Mouse (Mus musculus): ENCODE results near the gene Gsk3a.

The Gsk3a gene

GRCm38 (mm10) chr7:25221102-25221883, 16.4 kb downstream of the Gsk3a start, which contains the start of gene Zfp526:
Zfp526 (plus strand) TSS chr7:25221425.
- peak; percentile 99 for DNase-seq (ENCODE audit: low spot score)

GRCm38 (mm10) chr7:25220457-25221101, 17.1 kb downstream of the Gsk3a start, which contains the start of gene Dedd2:
Dedd2 (minus strand) TSS chr7:25220615.
- peak; percentile 34 for DNase-seq (ENCODE audit: low spot score)

GRCm38 (mm10) chr7:25219756-25220456, 17.7 kb downstream of the Gsk3a start:
- DNase-seq (ENCODE audit: low spot score): peak; percentile 98

GRCm38 (mm10) chr7:25219416-25219750, 18.3 kb downstream of the Gsk3a start:
- peak; percentile 12 for DNase-seq (ENCODE audit: low spot score)

- peak; percentile 22 for DNase-seq (ENCODE audit: low spot score)
Observed at GRCm38 (mm10) chr7:25218705-25219415, 18.8 kb downstream of the Gsk3a start.

GRCm38 (mm10) chr7:25217653-25218395, 19.8 kb downstream of the Gsk3a start:
- DNase-seq (ENCODE audit: low spot score): peak; percentile 59

- DNase-seq (ENCODE audit: low spot score): no peak
Observed at GRCm38 (mm10) chr7:25214172-25214571, 23.5 kb downstream of the Gsk3a start.

GRCm38 (mm10) chr7:25213099-25213498, 24.6 kb downstream of the Gsk3a start:
- DNase-seq (ENCODE audit: low spot score): no peak

GRCm38 (mm10) chr7:25210482-25210881, 27.2 kb downstream of the Gsk3a start:
- no peak for DNase-seq (ENCODE audit: low spot score)

- peak; percentile 47 for DNase-seq (ENCODE audit: low spot score)
Observed at GRCm38 (mm10) chr7:25209161-25209622, 28.5 kb downstream of the Gsk3a start.

GRCm38 (mm10) chr7:25206094-25206830, 31.4 kb downstream of the Gsk3a start:
- peak; percentile 45 for DNase-seq (ENCODE audit: low spot score)

GRCm38 (mm10) chr7:25205355-25206093, 32.1 kb downstream of the Gsk3a start:
- peak; percentile 51 for DNase-seq (ENCODE audit: low spot score)

GRCm38 (mm10) chr7:25203624-25204023, 34.0 kb downstream of the Gsk3a start:
- no peak for DNase-seq (ENCODE audit: low spot score)

GRCm38 (mm10) chr7:25197384-25198018, 40.1 kb downstream of the Gsk3a start:
- peak; percentile 64 for DNase-seq (ENCODE audit: low spot score)

GRCm38 (mm10) chr7:25196107-25196506, 41.5 kb downstream of the Gsk3a start:
- DNase-seq (ENCODE audit: low spot score): no peak

GRCm38 (mm10) chr7:25195148-25195547, 42.5 kb downstream of the Gsk3a start:
- no peak for DNase-seq (ENCODE audit: low spot score)

- no peak for DNase-seq (ENCODE audit: low spot score)
Observed at GRCm38 (mm10) chr7:25192110-25192509, 45.5 kb downstream of the Gsk3a start.

- no peak for DNase-seq (ENCODE audit: low spot score)
Observed at GRCm38 (mm10) chr7:25190806-25191205, 46.8 kb downstream of the Gsk3a start.

Measured in lung, postnatal 25 days (tissue).